Mouse (Mus musculus): ENCODE measurements around the gene Phf1. TPM values are rescaled to one million over a fixed set of nuclear protein-coding genes. Genes with fewer than 3 reads are reported as not detected.
A peak's percentile ranks its signal among the peaks of the same experiment; 100 is the strongest.
"Not testable (repeated sequence)": the region's sequence is repeated elsewhere in the genome, so short reads cannot be mapped to it uniquely, and the experiment has no call there.

Phf1 gene
- polyA plus RNA-seq, 1 experiment: 101 TPM

DNA sequence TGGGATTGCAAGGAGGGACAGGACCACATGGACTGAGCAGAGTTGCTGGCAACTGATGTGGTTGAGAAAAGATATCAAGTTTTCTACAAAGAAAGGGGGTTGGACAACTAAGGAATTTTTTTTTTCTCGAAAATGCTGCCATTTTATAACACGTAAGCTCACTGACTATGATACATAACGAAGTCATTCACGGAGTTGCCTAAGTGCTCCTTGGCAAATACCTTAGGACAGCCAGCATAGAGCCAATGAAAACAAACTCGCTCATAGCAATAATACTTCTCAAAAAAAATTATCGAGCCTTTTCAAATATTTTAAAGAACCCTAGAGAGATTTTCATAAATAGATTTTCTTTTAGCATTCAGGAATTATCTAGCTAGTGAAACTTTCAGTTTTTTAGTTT lies 31.9 kb upstream of the Phf1 start:
- WGBS: 67% methylated on average over 6 of the region's 6 CpGs
- Histone ChIP-seq H3K4me1 (ENCODE audit: control insufficient read depth, insufficient read depth, low read length) (no peaks in the 10 kb centered on the region), H3K4me3 (replicated peaks; ENCODE audit: extremely low read depth, low read depth, low read length) (no peak overlapping the region)
- no peak for TF ChIP-seq POLR2A (IDR thresholded peaks at IDR 0.05; ENCODE audit: borderline replicate concordance, extremely low read depth, low read depth, low read length)
- no peak for TF ChIP-seq CTCF (IDR thresholded peaks at IDR 0.05; ENCODE audit: insufficient read depth, low read length)
- no peak for DNase-seq

GRCm38 (mm10) chr17:26904320-26904719 lies 28.5 kb upstream of the Phf1 start:
- no peak overlapping the region for H3K4me3 ChIP-seq (replicated peaks; ENCODE audit: extremely low read depth, low read depth, low read length)
- 54% methylated on average over 5 of the region's 5 CpGs for WGBS
- DNase-seq: no peak

GRCm38 (mm10) chr17:26907506-26907905 lies 25.3 kb upstream of the Phf1 start:
- DNase-seq: not testable (repeated sequence)
- WGBS: 86% methylated on average over 15 of the region's 15 CpGs

More at GRCm38 (mm10) chr17:26904320-26904719, 28.5 kb upstream of the Phf1 start:
- TF ChIP-seq POLR2A (IDR thresholded peaks at IDR 0.05; ENCODE audit: borderline replicate concordance, extremely low read depth, low read depth, low read length): no peak
- no peak for TF ChIP-seq CTCF (IDR thresholded peaks at IDR 0.05; ENCODE audit: insufficient read depth, low read length)
- H3K4me1 ChIP-seq (ENCODE audit: control insufficient read depth, insufficient read depth, low read length): no peaks in the 10 kb centered on the region

DNA sequence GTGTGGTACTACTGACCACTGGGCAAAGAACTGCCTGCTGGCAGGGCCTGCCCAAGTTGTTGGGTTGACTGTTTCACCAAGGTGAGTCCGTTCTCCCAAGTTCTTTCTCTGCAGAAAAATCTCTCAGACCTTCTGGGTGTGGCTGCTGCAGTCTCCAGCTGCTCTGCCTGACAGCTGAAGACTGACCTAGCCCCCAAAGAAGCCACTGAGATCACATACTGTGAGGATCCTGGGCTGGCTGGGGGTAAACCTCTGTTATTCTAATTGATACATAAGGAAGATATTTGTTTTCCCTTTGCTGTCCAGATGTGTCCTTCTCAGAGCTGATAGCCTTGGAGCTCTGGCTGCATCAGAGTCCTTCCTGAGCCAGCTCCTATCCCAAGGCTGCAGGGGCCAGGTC lies 17.6 kb upstream of the Phf1 start:
- H3K4me3 ChIP-seq (replicated peaks; ENCODE audit: extremely low read depth, low read depth, low read length): no peak overlapping the region
- no peak for DNase-seq
- no peak for TF ChIP-seq CTCF (IDR thresholded peaks at IDR 0.05; ENCODE audit: insufficient read depth, low read length)
- no peaks in the 10 kb centered on the region for H3K4me1 ChIP-seq (ENCODE audit: control insufficient read depth, insufficient read depth, low read length)
- WGBS: 39% methylated on average over 1 of the region's 1 CpGs

More at GRCm38 (mm10) chr17:26907506-26907905, 25.3 kb upstream of the Phf1 start:
- H3K4me3 ChIP-seq (replicated peaks; ENCODE audit: extremely low read depth, low read depth, low read length); H3K4me1 ChIP-seq (ENCODE audit: control insufficient read depth, insufficient read depth, low read length): not testable (repeated sequence)

DNA sequence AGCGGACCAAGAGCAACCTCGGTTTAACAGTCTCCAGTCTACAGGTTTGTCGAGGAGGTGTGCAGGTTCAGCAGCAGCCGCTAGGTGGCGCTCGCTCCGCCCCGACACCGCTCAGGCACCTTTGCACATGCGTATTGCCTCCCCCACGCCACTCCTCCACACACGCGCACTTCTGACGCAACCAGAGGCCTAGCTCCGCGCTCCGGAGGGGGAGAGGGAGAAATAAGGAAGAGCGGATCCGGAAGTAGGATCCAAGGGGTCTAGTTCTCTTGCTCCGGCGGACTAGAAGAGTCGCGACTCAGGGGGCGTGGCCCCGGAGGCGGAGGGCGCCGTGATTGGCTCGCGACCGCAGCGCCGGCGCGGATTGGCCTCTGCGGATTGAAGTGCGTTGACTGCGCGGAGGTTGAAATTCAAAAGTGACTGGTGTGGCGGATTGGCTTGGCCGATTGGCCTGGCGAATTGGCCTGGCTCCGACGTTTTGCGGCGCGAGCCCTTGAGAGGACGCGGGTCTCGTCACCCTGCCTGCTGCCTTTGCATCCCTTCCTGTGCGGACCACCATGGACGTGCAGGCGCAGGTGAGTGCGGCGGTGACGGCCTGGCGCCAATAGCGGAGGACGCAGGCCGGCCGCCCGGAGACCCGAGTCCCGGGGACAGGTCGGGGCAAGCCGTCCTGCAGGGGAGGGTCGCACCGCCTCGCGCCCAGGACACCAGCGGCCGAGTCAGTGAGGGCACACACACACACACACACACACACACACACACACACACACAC lies 16.0 kb upstream of the Phf1 start, which contains the start of gene Kifc5b:
Gene Kifc5b, plus strand, starts transcription at position 381 of the 772 bp plus-strand sequence.
- under 1% methylated on average over 72 of the region's 72 CpGs for WGBS
- peak; percentile 99 for DNase-seq
- TF ChIP-seq POLR2A (IDR thresholded peaks at IDR 0.05; ENCODE audit: borderline replicate concordance, extremely low read depth, low read depth, low read length): no peak
- peak; percentile 95 for TF ChIP-seq CTCF (IDR thresholded peaks at IDR 0.05; ENCODE audit: insufficient read depth, low read length)

DNA sequence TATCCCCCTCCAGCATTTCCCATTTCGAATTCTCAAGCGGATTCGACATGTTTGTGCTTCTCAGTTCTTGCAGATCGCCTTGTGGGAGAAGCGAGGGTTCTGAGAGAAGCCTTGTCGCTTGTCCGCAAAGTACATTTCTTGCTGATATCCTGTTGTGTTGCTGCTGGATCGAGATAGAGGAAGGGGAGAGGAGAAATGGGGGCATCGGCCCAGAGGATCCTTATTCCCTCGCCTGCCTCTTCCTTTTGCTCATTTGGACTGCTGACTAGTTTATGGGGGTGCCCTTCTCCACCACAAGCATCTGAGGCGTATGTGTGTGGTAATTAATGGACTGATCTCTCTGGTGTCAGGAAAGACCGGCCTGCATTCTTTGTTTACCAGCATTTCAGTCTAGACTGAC lies 15.3 kb upstream of the Phf1 start:
- WGBS: 1% methylated on average over 12 of the region's 12 CpGs
- not testable (repeated sequence) for DNase-seq; H3K4me1 ChIP-seq (ENCODE audit: control insufficient read depth, insufficient read depth, low read length); H3K4me3 ChIP-seq (replicated peaks; ENCODE audit: extremely low read depth, low read depth, low read length)

More for the DNA sequence above, 16.0 kb upstream of the Phf1 start, which contains the start of gene Kifc5b:
- no peaks in the 10 kb centered on the region for H3K4me1 ChIP-seq (ENCODE audit: control insufficient read depth, insufficient read depth, low read length)
- H3K4me3 ChIP-seq (replicated peaks; ENCODE audit: extremely low read depth, low read depth, low read length): peak within 1 kb of the TSS; percentile 76

DNA sequence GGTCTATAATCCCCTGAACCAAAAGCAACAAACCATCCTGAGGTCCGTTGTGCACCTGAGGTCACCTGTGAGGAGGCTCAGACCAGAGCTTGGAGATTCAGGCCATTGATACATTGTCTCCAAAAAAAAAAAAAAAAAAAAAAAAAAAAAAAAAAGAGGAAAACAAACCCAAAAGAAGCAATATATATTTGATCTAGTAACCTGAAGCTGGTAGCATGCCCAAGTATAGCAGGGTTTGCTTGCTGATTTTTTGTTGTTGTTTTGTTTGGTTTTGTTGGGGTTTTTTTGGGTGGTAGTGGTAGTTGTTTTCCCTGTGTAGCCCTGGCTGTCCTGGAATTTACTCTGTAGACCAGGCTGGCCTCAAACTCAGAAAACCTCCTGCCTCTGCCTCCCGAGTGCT lies 14.5 kb upstream of the Phf1 start:
- no peak overlapping the region for H3K4me3 ChIP-seq (replicated peaks; ENCODE audit: extremely low read depth, low read depth, low read length)

DNA sequence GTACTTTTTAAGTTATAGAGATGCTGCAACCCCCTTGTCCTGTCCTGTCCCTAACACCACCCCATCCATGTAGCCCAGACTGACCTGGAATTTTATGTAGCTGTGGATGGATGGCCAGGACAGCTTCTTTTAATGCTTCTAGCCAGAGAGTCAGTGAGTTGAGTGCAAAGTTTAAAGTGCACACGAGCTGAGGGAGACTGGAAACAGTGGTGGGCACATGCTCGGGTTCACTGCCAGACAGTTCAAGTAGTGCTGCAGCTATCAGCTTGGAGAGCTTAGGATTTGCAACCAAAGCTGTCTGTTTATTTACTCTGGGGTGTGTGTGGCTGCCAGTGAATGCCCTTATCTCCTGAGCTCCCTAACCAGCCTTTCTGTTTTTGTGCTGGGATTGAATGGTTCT lies 13.3 kb upstream of the Phf1 start:
- WGBS: 49% methylated on average over 2 of the region's 2 CpGs

More for the DNA sequence above, 14.5 kb upstream of the Phf1 start:
- WGBS: 76% methylated on average over 2 of the region's 2 CpGs
- no peak for TF ChIP-seq POLR2A (IDR thresholded peaks at IDR 0.05; ENCODE audit: borderline replicate concordance, extremely low read depth, low read depth, low read length)
- TF ChIP-seq CTCF (IDR thresholded peaks at IDR 0.05; ENCODE audit: insufficient read depth, low read length): no peak
- no peaks in the 10 kb centered on the region for H3K4me1 ChIP-seq (ENCODE audit: control insufficient read depth, insufficient read depth, low read length)
- no peak for DNase-seq

DNA sequence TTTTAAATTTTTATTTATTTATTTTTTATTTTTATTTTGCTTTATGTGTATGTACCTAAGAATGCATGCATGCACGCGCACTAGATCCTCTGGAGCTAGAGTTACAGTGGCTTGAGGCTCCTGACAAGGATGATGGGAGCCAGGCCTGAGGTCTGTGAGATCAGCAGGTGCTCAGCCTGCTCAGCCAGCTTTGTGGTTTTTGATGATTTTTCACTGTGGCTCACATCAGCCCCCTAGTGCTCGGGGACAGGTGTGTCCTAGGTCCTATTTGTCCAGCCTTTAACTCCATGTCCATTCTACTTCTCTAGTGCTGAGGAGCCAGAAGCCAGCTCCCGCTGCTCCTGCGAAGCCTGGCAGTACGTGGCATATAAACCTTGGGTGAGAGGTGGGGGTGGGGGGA lies 10.5 kb upstream of the Phf1 start:
- not testable (repeated sequence) for H3K4me1 ChIP-seq (ENCODE audit: control insufficient read depth, insufficient read depth, low read length); H3K4me3 ChIP-seq (replicated peaks; ENCODE audit: extremely low read depth, low read depth, low read length); DNase-seq
- WGBS: 89% methylated on average over 6 of the region's 6 CpGs

More for the DNA sequence above, 13.3 kb upstream of the Phf1 start:
- not testable (repeated sequence) for H3K4me1 ChIP-seq (ENCODE audit: control insufficient read depth, insufficient read depth, low read length); DNase-seq; H3K4me3 ChIP-seq (replicated peaks; ENCODE audit: extremely low read depth, low read depth, low read length)

DNA sequence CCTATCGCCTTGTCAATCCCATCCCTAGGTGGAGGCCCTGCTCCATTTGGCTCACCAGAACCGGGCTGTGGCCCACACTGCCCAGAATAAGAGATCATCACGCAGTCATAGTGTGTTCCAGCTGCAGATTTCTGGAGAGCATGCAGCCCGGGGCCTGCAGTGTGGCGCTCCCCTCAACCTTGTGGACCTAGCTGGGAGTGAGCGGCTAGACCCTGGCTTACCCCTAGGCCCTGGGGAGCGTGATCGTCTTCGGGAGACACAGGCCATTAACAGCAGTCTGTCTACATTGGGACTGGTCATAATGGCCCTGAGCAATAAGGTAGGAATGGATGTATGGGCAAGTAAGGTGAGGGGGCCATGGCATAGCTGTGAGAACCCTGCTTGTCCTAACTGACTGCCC lies 7.4 kb upstream of the Phf1 start:
- H3K4me1 ChIP-seq (ENCODE audit: control insufficient read depth, insufficient read depth, low read length); DNase-seq; H3K4me3 ChIP-seq (replicated peaks; ENCODE audit: extremely low read depth, low read depth, low read length): not testable (repeated sequence)
- 97% methylated on average over 9 of the region's 9 CpGs for WGBS

DNA sequence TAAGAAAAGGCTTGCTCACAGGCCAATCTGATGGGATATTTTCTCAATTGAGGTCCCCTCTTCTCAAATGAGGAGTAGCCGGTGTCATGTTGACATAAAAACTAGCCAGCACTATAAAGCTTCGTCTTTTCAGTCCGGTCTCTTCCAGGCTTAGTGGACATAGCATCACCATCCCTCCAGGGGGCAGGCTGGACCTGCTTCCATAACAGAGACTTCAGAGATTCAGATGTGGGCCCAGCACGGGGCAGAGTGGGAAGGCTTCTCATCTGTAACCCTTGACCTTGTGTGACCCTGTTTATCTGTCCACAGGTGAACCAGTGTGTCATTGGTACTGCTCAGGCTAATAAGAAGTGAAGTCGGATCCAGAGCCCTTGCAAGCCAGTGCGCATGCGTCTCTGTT lies 1.1 kb upstream of the Phf1 start:
- WGBS: 53% methylated on average over 7 of the region's 7 CpGs
- not testable (repeated sequence) for DNase-seq; H3K4me1 ChIP-seq (ENCODE audit: control insufficient read depth, insufficient read depth, low read length); H3K4me3 ChIP-seq (replicated peaks; ENCODE audit: extremely low read depth, low read depth, low read length)
- TF ChIP-seq CTCF (IDR thresholded peaks at IDR 0.05; ENCODE audit: insufficient read depth, low read length): peak; percentile 66

All from lung, adult 2 months (tissue).